Mouse (Mus musculus) skeletal muscle tissue, adult 2 months (tissue): ENCODE measurements around the gene Tipin.
A peak's percentile ranks its signal among the peaks of the same experiment; 100 is the strongest.
"Not testable (repeated sequence)": the region's sequence is repeated elsewhere in the genome, so short reads cannot be mapped to it uniquely, and the experiment has no call there.

Experiments
- DNase-seq: peaks from one replicate; pipeline ENCODE4 v3.0.0-alpha.2; 2012; ENCODE audit warnings: low read depth, low spot score

The Tipin gene

DNA sequence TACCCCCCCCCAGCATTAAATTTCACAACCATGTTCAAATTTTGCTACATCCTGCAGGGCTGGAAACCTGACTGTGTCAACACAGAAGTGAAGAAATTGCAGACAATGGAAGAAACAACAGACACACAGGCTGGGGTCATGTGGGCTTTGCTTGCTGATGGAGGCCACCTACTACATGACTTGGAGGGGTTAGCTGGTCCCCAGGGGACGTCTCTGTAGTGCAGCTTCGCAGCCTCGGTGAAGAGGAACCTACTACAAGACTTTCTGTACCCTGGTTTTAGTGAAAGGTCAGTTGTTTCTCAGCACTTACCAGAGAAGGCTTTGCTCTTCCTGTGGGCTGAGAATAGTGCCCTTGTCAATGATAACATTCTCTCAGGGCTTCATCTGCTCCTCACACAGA lies 10.1 kb upstream of the Tipin start:
- no peak for DNase-seq

DNA sequence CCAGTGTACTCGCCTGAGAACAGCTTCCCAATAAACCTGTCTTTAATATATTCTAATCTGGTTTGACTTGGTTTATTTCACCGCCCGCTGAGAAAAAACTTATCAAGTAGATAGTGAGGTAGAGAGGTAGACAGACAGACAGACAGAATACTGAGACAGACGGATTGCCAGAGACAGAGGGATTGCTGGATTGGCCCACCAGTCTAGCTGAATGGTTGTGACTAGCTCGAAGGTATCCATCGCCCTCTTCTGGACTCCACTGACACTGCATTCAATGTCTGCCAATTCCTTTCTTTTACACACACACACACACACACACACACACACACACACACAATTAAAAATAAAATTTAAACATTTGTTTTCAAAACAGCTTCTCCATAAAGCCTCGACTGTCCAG lies 8.8 kb upstream of the Tipin start:
- DNase-seq, result peak; percentile 27

DNA sequence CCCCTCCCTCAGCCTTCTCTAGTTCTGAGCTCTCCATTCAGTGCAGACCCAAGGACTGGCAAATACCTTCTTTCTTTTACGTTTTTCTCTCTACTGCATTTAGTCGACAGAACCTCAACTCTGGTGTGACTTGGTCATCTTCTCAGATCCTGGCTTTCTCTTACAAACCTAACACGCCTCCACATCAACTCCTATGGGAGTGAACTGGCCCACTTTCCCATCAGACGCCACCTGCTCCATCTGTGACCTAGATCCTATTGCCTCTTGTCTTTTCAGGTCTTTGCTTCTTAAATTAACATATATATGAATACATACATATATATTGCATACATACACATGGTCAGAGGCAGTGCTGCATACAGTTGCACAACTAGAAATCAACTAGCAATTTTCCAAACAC lies 7.6 kb upstream of the Tipin start:
- no peak for DNase-seq

DNA sequence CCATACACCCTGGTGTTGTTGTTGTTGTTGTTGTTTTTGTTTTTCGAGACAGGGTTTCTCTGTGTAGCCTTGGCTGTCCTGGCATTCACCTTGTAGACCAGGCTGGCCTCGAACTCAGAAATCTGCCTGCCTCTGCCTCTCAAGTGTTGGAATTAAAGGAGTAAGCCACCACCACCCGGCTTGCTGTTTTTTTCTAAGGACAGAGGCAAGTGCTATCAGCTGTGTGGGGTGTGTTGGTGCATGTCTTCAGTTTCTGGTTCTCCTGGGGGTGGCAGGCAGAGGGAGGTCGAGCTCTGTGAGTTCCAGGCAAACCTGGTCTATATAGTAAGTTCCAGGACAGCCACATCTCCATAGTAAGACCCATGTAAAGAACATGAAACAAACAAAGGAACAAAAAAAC lies 7.1 kb upstream of the Tipin start:
- no peak for DNase-seq

DNA sequence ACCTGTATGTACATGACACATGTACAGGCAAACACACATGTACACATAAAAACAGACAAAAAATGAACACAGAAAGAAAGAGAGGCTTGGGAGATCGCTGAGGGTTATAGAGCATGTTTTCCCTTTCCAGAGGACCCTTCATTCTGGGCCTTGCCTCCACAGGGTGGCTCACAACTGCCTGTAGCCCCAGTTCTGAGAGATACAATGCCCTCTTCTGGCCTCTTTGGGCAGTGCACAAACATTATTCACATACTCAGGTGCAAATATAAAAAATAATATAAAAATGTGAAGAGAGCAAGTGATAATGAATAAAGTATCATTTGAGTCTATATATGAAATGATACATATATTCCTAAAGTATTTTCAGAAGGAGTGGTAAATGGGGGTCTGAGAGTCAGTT lies 6.5 kb upstream of the Tipin start:
- no peak for DNase-seq

DNA sequence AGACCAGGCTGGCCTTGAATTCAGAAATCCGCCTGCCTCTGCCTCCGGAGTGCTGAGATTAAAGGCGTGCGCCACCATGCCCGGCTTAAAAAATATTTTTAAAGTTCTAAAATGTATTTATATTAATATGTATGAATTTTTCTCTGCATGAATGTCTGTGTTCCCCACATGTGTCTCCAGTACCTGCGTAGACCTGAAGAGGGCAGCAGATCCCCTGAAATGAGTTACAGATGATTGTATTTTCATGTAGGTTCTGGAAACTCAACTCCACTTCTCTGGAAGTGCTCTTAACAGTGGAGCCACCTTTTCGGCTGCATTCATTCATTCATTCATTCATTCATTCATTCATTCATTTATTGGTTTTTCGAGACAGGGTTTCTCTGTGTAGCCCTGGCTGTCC lies 3.7 kb upstream of the Tipin start:
- DNase-seq, result peak; percentile 20

DNA sequence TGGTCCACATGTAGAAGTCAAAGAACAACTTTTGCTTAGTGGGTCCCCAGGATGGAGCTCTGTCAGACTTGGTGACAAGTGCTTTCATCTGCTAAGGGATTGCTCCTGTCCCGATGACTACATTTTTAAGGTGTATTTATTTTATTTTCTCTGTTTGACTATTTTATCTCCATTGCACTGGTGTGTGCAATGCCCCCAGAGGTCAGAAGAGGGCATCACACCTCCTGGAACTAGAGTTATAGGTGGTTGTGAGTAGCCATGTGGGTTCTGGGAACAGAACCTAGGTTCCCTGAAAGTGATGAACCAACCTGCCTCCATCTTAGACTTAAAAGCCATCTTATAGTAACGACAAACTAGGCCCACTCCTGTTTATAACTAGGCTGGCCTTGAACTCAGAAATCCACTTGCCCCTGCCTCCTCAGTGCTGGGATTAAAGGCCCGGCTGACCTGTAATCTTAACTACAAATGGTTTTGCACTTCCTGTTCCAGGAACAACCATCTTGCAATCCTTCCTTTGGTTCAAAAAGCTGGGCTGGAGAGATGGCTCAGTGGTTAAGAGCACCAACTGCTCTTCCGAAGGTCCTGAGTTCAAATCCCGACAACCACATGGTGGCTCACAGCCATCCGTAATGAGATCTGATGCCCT lies 2.6 kb upstream of the Tipin start:
- DNase-seq, result no peak

DNA sequence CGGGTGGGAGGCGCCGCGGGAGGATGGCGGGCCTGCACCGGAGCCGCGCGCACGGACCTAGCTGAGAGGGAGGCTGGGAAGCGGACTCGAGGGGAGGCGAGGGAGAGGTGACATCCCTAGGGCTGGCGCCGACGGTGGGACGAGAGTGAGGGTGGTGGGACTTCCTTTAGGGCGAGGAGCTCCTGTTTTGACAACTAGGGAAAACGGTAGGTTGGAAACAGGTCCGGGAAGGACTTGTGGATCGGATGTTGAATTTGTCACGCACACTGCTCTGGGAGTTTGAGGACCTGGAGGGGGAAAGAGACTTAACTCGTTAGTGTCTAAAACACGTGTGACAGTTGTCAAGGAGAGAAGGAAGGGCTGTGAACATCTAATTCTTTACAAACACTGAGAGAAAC lies 399 bp downstream of the Tipin start:
- DNase-seq, result no peak

DNA sequence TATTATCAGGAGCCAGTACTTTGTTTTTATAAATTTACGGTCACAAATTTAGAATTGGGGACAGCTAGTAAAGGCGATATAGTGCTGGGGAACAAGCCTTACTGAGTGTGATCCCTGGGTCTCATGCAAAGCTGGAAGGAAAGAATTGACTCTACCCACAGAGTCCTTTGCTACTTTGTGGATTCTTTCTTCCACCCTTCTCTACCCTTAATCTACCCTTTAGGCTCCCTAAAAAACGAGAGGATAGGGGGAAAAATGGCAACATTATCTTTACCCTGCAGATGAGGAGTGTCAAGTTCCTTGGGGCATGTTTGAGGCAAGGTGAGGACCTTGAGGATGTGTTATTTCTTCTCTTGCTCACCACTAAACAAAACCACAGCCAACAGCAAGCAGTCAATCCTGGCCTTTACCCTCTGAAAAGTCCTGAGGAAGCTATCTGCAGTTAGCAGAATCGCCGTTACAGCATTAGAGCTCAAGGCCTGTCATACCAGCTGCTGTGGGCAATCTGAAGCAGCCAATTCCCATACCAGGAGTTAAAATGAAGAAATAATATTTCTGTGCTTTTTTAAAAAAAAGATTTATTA lies 1.1 kb downstream of the Tipin start:
- DNase-seq, result no peak

DNA sequence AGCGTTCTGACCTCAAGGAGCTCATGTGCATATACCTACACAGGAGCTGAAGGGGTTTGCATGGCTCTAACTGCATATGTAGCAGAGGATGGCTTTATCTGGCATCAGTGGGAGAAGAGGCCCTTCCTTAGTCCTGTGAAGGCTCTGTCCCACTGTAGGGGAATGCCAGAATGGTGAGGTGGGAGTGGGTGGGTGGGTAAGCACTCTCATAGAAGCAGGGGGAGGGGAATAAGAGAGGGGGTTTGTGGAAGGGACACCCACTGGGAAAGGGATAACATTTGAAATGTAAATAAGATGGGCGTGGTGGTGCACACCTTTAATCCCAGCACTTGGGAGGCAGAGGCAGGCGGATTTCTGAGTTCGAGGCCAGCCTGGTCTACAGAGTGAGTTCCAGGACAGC lies 21.7 kb downstream of the Tipin start:
- DNase-seq, result not testable (repeated sequence)

DNA sequence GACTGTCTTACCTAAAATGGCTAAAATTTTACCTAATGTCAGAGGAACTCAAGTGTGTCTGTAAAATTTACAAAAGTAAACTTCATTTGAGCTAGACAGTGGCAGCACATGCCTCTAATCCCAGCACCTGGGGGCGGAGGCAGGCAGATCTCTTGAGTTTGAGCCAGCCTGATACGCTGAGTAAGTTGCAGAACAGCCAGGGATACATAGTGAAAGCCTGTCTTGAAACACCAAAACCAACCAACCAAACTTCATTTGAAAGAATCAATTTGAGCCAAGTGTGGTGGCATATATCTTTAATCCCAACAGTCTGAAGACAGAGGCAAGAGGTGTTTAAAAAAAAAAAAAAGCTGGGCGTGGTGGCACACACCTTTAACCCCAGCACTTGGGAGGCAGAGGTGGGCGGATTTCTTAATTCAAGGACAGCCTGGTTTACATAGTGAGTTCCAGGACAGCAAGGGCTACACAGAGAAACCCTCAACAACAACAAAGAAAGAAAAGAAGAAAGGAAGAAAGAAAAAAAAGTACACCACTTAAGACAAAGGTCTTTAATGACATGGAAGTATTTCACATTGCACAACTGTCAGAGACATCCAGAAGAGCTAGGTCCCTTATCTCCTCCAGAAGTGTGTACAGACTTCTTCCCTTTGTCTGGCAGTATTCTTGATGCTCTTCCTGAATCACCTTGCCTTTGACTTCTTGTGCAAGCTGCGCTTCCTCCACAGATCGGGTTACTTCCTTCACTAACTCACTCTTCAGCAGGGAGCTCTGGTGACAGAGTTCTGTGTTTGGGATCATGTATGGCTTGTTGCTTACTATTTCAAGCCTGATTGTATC lies 25.3 kb downstream of the Tipin start:
- no peak for DNase-seq

DNA sequence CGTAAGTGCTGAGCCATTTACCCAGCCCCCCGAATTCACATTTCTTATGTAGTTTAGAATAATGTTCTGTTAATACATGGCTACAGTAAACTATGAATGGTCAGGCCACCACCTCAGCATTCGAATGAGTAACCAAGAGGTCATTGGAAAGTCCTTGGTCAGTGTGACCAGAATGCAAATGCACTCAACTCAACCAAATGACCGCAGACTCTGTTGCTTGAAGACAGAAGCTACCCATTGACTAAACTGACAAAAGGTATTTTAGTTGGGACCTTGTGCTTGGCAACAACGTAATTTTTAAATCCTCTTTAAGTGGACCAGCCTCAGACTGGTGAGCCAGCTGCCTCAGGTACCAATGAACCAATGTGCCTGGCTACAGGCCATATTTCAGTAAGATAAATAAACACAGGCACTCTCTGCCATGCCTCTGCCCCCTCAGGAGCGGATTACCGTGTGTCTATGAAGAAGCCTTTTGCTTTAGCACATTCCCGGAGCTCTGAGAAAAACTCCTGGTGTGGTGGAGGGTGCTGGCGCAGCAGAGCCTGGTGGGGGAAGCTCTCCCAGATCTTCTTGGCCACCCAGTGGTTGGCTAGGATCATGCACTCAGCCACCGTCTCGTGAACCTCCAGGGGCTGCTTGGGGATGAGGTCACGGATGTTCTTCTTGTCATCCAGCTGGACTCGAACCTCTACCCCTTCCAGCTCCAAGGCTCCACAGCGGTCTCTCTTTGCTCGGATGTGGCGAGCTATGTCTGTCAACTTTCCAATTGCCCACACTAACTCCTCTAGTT lies 29.8 kb downstream of the Tipin start:
- DNase-seq, result no peak

DNA sequence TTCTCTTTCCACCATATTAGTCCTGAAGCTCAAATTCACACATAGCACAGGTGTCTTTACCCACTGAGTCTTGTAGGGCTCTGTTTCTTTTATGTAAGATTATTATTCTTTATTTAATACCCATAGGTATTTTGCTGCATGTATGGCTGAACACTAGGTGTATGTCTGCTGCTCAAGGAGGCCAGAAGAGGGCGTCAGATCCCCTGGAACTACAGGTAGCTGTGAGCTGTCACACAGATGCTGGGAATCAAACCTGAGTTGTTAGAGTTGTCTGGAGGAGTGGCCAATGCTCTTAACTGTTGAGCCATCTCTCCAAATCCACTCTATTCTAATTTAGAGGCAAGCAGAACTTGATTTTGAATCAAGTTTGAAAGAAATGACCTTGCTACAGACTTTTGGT lies 30.7 kb downstream of the Tipin start:
- DNase-seq, result no peak

DNA sequence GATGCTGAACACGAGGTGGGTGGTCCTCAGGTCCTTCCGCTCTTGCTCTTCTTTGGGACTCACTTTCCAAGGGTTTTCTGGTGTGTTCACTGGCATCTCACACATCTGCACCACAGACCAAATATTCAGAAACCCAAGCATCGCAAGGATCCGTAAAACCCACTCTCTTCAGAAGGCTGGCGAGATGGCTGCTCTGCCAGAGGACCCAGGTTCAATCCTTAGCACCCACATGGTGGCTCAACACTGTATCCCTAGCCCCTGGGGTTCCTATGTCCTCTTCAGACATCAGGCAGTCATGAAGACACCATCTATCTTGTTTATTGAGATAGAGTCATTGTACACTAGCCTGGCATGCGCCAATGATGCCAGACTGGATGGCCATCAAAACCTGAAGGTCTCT lies 33.3 kb downstream of the Tipin start:
- DNase-seq, result no peak

DNA sequence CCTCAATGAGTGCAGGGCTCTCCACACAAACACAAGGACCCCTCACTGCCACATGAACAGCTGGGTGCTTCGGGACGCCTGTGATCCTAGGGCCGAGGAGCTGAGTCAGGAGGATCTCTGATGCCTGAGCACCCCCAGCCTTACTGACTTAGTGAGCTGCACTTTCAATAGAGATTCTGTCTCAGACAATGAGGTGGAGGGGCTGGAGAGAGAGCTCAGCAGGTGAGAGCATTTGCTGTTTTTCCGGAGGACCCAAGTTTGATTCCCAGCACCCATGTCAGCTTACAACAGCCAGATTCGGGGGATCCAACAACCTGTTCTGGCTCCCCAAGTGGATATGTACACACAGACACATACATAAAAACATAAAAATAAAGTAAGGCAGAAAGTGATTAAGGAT lies 35.6 kb downstream of the Tipin start:
- no peak for DNase-seq

DNA sequence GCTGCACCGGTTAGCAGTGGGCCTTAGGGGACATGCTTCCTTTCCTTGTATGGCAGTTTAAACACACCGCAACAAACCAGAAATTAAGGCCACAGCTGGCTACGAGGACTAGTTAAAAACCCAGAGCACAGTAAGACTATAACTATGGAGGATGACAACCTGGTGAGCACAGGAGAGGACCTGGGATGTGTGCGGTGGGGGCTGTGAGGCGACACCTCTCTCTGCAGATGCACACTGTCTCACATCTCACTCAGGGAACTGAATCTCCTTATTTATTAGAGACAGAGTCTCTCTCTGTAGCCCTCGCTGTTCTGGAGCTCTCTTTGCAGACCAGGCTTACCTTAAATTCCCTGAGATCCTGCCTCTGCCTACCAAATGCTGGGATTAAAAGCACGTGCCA lies 42.6 kb downstream of the Tipin start:
- no peak for DNase-seq

DNA sequence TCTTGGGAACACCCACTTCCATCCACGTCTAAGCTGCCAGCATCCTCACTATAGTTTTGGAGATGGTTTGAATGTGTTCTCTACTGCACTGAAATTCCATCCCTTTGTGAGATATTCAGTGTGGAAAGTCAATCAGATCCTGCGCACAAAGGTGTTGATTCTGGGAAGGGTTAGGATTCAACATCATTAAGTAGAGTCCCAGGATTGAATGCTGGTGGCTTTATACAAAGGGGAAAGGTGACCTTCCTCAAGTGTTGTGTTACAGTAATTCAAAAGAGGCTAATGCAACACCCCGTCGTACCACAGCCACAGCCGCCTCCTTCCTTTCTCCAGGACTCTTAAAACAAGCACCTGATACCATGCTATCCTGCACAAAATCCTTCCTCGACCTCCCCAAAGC lies 54.4 kb downstream of the Tipin start:
- no peak for DNase-seq

DNA sequence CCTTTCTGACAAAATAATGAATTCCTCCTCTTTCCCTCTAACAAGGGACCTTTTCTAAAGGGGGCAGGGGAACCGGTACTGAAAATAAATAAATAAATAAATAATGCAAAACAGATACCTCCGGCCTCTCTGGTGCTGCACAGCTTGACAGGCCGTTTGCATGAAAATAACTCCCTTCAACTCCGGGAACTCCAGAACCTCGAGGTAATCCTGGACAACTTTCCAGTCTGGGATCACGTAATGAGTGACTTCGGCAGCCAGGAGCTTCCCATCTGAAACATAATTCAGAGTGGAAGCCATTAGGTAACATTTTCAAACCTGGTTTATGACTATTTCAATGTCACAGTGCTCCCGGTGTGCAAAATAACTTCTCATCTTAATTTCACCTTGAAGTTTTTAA lies 58.0 kb downstream of the Tipin start:
- no peak for DNase-seq

DNA sequence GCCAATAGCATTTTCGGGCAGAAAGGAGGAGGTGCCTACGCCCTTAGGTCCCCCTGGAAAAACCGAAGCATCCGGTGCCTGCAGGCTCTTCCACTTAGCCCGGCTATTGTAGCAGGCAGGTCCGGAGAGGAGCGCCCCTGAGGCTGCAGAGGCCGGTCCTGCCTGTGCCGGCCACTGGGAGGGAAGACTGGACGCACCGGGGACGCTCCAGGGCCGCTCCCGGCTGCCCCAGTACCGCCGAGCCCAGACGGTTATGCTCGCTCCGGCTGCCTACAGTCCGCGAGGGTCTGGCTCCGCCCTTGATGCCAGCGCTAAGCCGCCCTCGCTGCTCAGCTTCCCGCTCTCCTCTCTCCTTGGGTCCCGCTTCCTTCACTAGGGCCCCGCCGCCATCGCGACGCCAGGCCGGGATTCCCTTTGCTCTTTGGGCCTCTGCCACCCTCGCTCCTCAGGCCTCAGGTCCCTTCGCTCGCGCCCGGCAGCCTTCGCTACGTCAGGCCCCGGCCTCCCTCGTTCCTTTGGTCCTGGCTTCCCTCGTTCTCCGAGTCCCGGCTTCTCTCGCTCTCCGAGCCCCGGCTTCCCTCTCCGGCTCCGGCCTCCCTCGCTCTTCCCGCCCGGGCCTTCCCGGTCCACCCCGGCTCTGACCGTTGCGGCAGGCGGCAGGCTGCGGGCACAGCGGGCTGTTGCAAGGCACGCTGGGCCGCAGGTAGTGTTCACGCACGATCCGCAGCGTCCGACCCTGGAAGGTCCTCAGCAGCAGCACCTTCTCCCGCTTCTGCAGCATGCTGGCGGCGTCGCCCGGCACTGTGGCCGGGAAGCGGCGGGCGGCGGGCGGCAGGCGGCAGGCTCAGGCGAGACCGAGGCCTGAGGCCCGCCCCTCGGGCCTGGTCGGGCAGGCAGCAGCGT lies 59.2 kb downstream of the Tipin start:
- peak; percentile 48 for DNase-seq

DNA sequence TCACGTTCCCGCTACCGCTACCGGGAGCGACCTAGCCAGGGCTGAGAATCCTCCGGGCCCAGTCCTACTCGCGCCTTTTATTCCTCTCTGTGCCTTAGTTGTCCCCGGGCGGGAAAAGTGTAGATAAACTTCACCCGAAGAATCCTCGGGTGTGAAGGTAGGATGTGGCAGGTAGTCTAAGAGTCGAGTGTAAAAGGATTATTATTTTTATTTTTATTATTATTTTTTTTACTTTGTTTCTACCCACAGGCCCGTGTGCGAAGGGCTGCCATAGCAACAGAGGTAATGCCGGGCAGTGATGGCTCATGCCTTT lies 59.8 kb downstream of the Tipin start, which contains the start of gene Dis3l:
TSS of gene Dis3l (minus strand) at position 35 of the 313 bp plus-strand sequence.
- no peak for DNase-seq

DNA sequence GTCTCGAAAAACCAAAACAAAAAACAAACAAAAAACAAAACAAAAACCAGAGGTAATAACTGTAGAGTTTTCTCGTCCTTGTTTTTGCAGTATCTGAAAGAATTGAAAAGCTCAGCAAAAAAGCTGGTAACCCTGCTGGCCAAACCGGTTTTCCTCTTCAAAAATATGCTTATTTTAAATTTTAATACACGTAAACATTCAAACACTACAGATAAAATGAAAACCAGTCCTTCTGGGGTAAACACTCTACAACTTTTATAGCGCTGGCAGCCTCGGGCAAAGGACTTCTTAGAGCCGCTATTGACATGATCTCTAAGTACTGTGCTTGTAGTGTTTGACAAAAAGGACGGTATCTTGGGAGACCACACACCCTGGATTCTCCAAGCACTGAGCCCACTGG lies 60.3 kb downstream of the Tipin start:
- no peak for DNase-seq
